Mouse (Mus musculus) mesoderm, embryonic 11.5 days (tissue): ENCODE measurements around the gene Bcl7b.
"Not testable (repeated sequence)": the region's sequence is repeated elsewhere in the genome, so short reads cannot be mapped to it uniquely, and the experiment has no call there.

Source experiments
- DNase-seq: peaks from one replicate; pipeline ENCODE4 v3.0.0-alpha.2; 2012; ENCODE audit warnings: low read depth, low spot score

The Bcl7b gene

GRCm38 (mm10) chr5:135208197-135208596 lies 40.1 kb downstream of the Bcl7b start:
- DNase-seq: peak; percentile 10

DNA sequence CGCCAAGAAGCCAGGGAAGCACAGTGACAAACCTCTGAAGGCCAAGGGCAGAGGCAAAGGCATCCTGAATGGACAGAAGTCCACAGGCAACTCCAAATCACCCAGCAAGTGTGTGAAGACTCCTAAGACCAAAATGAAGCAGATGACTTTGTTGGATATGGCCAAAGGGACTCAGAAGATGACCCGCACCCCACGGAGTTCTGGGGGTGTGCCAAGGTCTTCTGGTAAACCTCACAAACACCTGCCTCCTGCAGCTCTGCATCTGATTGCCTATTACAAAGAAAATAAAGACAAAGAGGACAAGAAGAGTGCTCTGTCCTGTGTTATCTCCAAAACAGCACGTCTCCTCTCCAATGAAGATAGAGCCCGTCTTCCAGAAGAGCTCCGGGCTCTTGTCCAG lies 48.8 kb downstream of the Bcl7b start:
- no peak for DNase-seq

DNA sequence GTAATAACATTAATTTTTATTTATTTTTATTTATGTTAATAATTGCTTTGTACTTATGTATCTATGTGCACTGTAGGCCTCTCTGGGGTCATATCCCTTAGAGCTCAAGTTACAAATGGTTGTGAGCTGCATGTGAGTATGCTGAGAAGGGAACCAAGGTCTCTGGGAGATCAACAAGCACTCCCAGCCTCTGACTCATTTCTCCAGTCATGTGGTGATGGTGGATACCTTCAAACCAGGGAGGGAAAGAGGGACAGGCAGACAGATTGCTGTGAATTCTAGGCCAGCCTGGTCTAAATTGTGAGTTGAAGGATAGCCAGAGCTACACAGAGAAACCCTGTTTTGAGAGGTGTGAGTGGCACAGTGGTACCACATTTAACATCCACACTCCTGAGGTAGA lies 52.9 kb downstream of the Bcl7b start:
- DNase-seq: no peak

GRCm38 (mm10) chr5:135222066-135222465 lies 54.0 kb downstream of the Bcl7b start:
- DNase-seq: no peak

DNA sequence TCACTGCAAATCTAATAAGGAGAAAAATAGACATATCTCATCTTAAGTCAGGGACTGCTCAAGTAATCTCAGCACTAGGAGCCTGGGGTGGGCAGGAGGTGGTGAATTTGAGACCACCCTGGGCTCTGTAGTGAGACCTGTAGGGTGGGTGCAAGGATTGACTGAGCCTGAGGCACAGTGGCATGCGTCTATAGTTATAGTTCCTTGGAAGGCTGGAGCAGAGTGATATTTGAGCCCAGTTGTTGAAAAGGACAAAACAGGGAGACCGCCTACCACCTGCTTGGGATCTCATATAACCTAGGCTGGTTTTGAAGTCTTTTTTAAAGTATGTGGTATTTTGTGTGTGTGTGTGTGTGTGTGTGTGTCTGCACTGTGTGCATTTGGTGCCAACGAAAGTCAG lies 56.1 kb downstream of the Bcl7b start:
- DNase-seq: no peak

DNA sequence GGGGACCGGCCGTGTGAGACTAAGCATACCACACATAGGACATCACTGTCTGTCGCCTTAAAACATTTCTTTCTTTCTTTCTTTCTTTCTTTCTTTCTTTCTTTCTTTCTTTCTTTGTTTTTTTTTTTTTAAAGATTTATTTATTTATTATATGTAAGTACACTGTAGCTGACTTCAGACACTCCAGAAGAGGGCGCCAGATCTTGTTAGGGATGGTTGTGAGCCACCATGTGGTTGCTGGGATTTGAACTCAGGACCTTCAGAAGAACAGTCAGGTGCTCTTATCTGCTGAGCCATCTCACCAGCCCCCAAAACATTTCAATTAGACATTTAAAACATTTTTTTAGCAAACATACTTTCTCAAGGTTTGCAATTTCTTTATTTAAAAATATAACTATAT lies 57.8 kb downstream of the Bcl7b start:
- not testable (repeated sequence) for DNase-seq

DNA sequence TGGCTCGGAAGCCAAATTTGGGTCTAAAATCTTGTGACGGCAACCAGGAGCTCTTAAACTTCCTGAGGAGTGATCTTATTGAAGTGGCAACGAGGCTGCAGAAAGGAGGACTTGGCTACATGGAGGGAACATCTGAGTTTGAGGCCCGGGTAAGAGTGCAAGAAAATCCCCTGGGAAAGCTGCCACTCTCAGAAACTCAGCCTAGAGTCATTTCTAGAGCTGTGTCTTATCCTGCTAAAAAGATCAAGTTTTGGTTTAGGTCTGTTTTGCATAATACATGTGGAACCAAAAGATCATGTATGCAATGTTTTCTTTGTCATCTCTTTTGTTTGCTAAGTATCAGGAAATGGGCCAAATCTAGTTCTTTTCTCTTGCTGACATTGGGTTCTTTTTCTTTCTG lies 62.1 kb downstream of the Bcl7b start:
- no peak for DNase-seq
